Mouse (Mus musculus) megakaryocyte, embryonic 14.5 days (primary cell): ENCODE measurements around the gene Syne1.

ENCODE experiments used
- FLI1 ChIP-seq: IDR thresholded peaks from 2 replicates; pipeline ENCODE4 v1.6.1; 2012; ENCODE audit warnings: low read length, inconsistent platforms, mixed read lengths
- GATA1 ChIP-seq: IDR thresholded peaks from 3 replicates; pipeline ENCODE4 v1.6.1; 2012; ENCODE audit warnings: mixed read lengths, low read length, inconsistent platforms, borderline replicate concordance

DNA sequence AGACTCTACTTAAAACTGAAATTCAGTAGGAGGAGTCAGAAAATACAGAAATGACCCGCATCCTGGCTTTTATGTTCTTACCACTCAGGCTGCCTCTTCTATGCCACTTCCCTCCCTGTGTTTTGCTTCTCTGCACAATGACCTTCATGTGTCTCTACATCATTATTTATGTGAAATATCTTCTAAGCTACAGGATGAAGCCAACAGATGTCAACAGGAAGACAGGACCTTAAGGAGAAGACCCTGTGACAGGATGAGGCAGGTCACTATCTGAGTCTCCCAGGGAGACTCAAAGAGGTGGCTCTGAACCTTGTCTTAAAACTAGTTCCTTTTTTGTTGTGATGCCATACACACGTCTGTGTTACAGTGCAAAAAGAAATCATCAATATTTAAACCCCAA, 353.9 kb downstream of the Syne1 start:
- TF ChIP-seq FLI1 (no peak), GATA1 (no peak)
